Mouse (Mus musculus): ENCODE measurements around the gene Zfp668.

Zfp668 gene

GRCm38 (mm10) chr7:127894480-127894879 lies 17.9 kb upstream of the Zfp668 start:
- DNase-seq, result no peak

- DNase-seq, result peak; percentile 80
Measured at GRCm38 (mm10) chr7:127890798-127891197, 14.2 kb upstream of the Zfp668 start, which contains the start of gene Prss53. Gene Prss53 (minus strand): TSS chr7:127890970.

- no peak for DNase-seq
Measured at GRCm38 (mm10) chr7:127888821-127889220, 12.2 kb upstream of the Zfp668 start.

GRCm38 (mm10) chr7:127887781-127888180 lies 11.2 kb upstream of the Zfp668 start:
- no peak for DNase-seq

- no peak for DNase-seq
Measured at GRCm38 (mm10) chr7:127887191-127887590, 10.6 kb upstream of the Zfp668 start.

GRCm38 (mm10) chr7:127886551-127886950 lies 9.9 kb upstream of the Zfp668 start:
- DNase-seq, result no peak

GRCm38 (mm10) chr7:127885951-127886350 lies 9.3 kb upstream of the Zfp668 start:
- peak; percentile 77 for DNase-seq

GRCm38 (mm10) chr7:127880431-127880830 lies 3.8 kb upstream of the Zfp668 start:
- DNase-seq, result no peak

GRCm38 (mm10) chr7:127879301-127879700 lies 2.7 kb upstream of the Zfp668 start:
- DNase-seq, result no peak

- peak; percentile 89 for DNase-seq
Measured at GRCm38 (mm10) chr7:127876041-127876466, 574 bp downstream of the Zfp668 start, which contains the start of gene Zfp646. Gene Zfp646 (plus strand): TSS chr7:127876221.

GRCm38 (mm10) chr7:127875627-127876001 lies 1.0 kb downstream of the Zfp668 start:
- DNase-seq, result peak; percentile 97

GRCm38 (mm10) chr7:127874812-127875626 lies 1.6 kb downstream of the Zfp668 start:
- no peak for DNase-seq

- no peak for DNase-seq
Measured at GRCm38 (mm10) chr7:127870136-127870821, 6.3 kb downstream of the Zfp668 start.

- peak; percentile 67 for DNase-seq
Measured at GRCm38 (mm10) chr7:127869149-127869810, 7.3 kb downstream of the Zfp668 start.

GRCm38 (mm10) chr7:127867641-127868040 lies 9.0 kb downstream of the Zfp668 start:
- no peak for DNase-seq

GRCm38 (mm10) chr7:127866434-127866833 lies 10.2 kb downstream of the Zfp668 start:
- DNase-seq, result no peak

GRCm38 (mm10) chr7:127858258-127858657 lies 18.4 kb downstream of the Zfp668 start:
- DNase-seq, result no peak

- DNase-seq, result no peak
Measured at GRCm38 (mm10) chr7:127850906-127851305, 25.7 kb downstream of the Zfp668 start.

- DNase-seq, result no peak
Measured at GRCm38 (mm10) chr7:127849973-127850875, 26.4 kb downstream of the Zfp668 start.

- peak; percentile 89 for DNase-seq
Measured at GRCm38 (mm10) chr7:127842001-127842718, 34.5 kb downstream of the Zfp668 start.

GRCm38 (mm10) chr7:127841340-127842000 lies 35.2 kb downstream of the Zfp668 start:
- peak; percentile 97 for DNase-seq

Data from kidney, postnatal 10 days (tissue).